Mouse (Mus musculus) heart, embryonic 11.5 days (tissue): ENCODE measurements around the gene Krtap9-3. TPM values are rescaled to one million over a fixed set of nuclear protein-coding genes. Genes with fewer than 3 reads are reported as not detected.
A peak's percentile ranks its signal among the peaks of the same experiment; 100 is the strongest.

ENCODE experiments used
- ATAC-seq: fragments of 200-750 bp; cut with Nextera tagmentation; replicated peaks from 2 replicates; pipeline ENCODE4 v1.8.0; 2017; ENCODE audit warnings: moderate library complexity; ENCODE audit not compliant: insufficient number of reproducible peaks, low FRiP score, low TSS enrichment
- H3K27ac ChIP-seq: fragments of 300-500 bp; sonication (generic); 2 replicates; pipeline ENCODE4 v1.5.1; 2014; ENCODE audit warnings: mild to moderate bottlenecking, low read depth, low read length
- H3K27me3 ChIP-seq: fragments of 300-500 bp; sonication (generic); 2 replicates; pipeline ENCODE4 v1.6.1; 2014; ENCODE audit warnings: mild to moderate bottlenecking, low read length, mixed read lengths; ENCODE audit not compliant: control insufficient read depth, insufficient read depth
- H3K36me3 ChIP-seq: fragments of 300-500 bp; sonication (generic); 2 replicates; pipeline ENCODE4 v1.6.1; 2014; ENCODE audit warnings: mild to moderate bottlenecking, low read length, moderate library complexity, mixed read lengths; ENCODE audit not compliant: control insufficient read depth, insufficient read depth
- H3K4me1 ChIP-seq: fragments of 300-500 bp; sonication (generic); 2 replicates; pipeline ENCODE4 v1.6.1; 2014; ENCODE audit warnings: low read length; ENCODE audit not compliant: control insufficient read depth, insufficient read depth
- H3K4me2 ChIP-seq: fragments of 300-500 bp; sonication (generic); 2 replicates; pipeline ENCODE4 v1.6.1; 2014; ENCODE audit warnings: mild to moderate bottlenecking, moderate library complexity
- H3K4me3 ChIP-seq: fragments of 300-500 bp; sonication (generic); 2 replicates; pipeline ENCODE4 v1.5.1; 2014; ENCODE audit warnings: low read depth, low read length
- H3K9ac ChIP-seq: fragments of 300-500 bp; sonication (generic); 2 replicates; pipeline ENCODE4 v1.6.1; 2014; ENCODE audit warnings: mild to moderate bottlenecking, low read depth, low read length, moderate library complexity
- H3K9me3 ChIP-seq: fragments of 300-500 bp; sonication (generic); replicated peaks from 2 replicates; pipeline ENCODE4 v1.6.1; 2016; ENCODE audit warnings: low read length; ENCODE audit not compliant: control insufficient read depth
- WGBS: fragments of 180-500 bp; shearing (Covaris S2); extraction: QIAGEN DNeasy Blood & Tissue Kit; methylation state at CpG from one replicate; pipeline ENCODE4 v1.1.7; 2014; ENCODE audit not compliant: insufficient replicate concordance; 5-methylcytosine and 5-hydroxymethylcytosine counted together
- polyA plus RNA-seq: library from polyadenylated mRNA; unstranded; fragments of >200 nt; fragmentation: Nextera tagmentation; extraction: Ambion mirVana; gene quantifications from 2 replicates; pipeline ENCODE4 v1.2.1, GENCODE M21; 2014

Krtap9-3 gene
- polyA plus RNA-seq, 1 experiment from 2014 or later: not detected

GRCm38 (mm10) chr11:99581564-99581963 lies 16.3 kb downstream of the Krtap9-3 start:
- Histone ChIP-seq H3K9ac (no peak overlapping the region), H3K27ac (no peak overlapping the region), H3K4me1 (no peaks in the 10 kb centered on the region), H3K4me2 (no peak overlapping the region), H3K27me3 (no peaks in the 10 kb centered on the region), H3K9me3 (no peaks in the 10 kb centered on the region), H3K4me3 (no peak overlapping the region), H3K36me3 (no peaks in the 10 kb centered on the region)
- no peak for ATAC-seq
- 74% methylated on average over 6 of the region's 6 CpGs for WGBS

GRCm38 (mm10) chr11:99581051-99581450 lies 16.9 kb downstream of the Krtap9-3 start:
- no peak for ATAC-seq
- Histone ChIP-seq H3K4me2 (no peak overlapping the region), H3K27ac (no peak overlapping the region), H3K9ac (no peak overlapping the region), H3K27me3 (no peaks in the 10 kb centered on the region), H3K36me3 (no peaks in the 10 kb centered on the region), H3K9me3 (no peaks in the 10 kb centered on the region), H3K4me3 (no peak overlapping the region), H3K4me1 (no peaks in the 10 kb centered on the region)
- 89% methylated on average over 5 of the region's 5 CpGs for WGBS

- no peaks in the 10 kb centered on the region for H3K9me3 ChIP-seq
- no peaks in the 10 kb centered on the region for H3K36me3 ChIP-seq
- no peak for ATAC-seq
- 79% methylated on average over 6 of the region's 6 CpGs for WGBS
- H3K4me2 ChIP-seq: no peak within 1 kb of the TSS
- no peaks in the 10 kb centered on the region for H3K4me1 ChIP-seq
- no peak within 1 kb of the TSS for H3K4me3 ChIP-seq
- no peak within 1 kb of the TSS for H3K27ac ChIP-seq
- no peak within 1 kb of the TSS for H3K9ac ChIP-seq
- H3K27me3 ChIP-seq: no peaks in the 10 kb centered on the region
Measured at GRCm38 (mm10) chr11:99580636-99581035, 17.3 kb downstream of the Krtap9-3 start, which contains the start of gene Krtap1-5. Gene Krtap1-5, minus strand, starts transcription at chr11:99581016.

- no peak for ATAC-seq
- WGBS: 1% methylated on average over 7 of the region's 7 CpGs
- Histone ChIP-seq H3K4me3 (no peak overlapping the region), H3K4me2 (peak overlapping the region; percentile 52), H3K9ac (no peak overlapping the region), H3K4me1 (no peaks in the 10 kb centered on the region), H3K9me3 (no peaks in the 10 kb centered on the region), H3K27ac (no peak overlapping the region), H3K36me3 (no peaks in the 10 kb centered on the region), H3K27me3 (no peaks in the 10 kb centered on the region)
Measured at GRCm38 (mm10) chr11:99574106-99574505, 23.8 kb downstream of the Krtap9-3 start.

GRCm38 (mm10) chr11:99573164-99573563 lies 24.7 kb downstream of the Krtap9-3 start:
- Histone ChIP-seq H3K9ac (no peak overlapping the region), H3K9me3 (no peaks in the 10 kb centered on the region), H3K4me2 (no peak overlapping the region), H3K27me3 (no peaks in the 10 kb centered on the region), H3K36me3 (no peaks in the 10 kb centered on the region), H3K4me3 (no peak overlapping the region), H3K4me1 (no peaks in the 10 kb centered on the region), H3K27ac (no peak overlapping the region)
- WGBS: 66% methylated on average over 4 of the region's 4 CpGs
- no peak for ATAC-seq

GRCm38 (mm10) chr11:99566530-99566929 lies 31.4 kb downstream of the Krtap9-3 start, which contains the start of gene Krtap3-1:
Gene Krtap3-1, minus strand, starts transcription at chr11:99566630.
- 77% methylated on average over 7 of the region's 7 CpGs for WGBS
- no peak within 1 kb of the TSS for H3K27ac ChIP-seq
- no peak within 1 kb of the TSS for H3K4me2 ChIP-seq
- H3K9ac ChIP-seq: no peak within 1 kb of the TSS
- no peak for ATAC-seq
- no peaks in the 10 kb centered on the region for H3K27me3 ChIP-seq
- no peak within 1 kb of the TSS for H3K4me3 ChIP-seq
- no peaks in the 10 kb centered on the region for H3K36me3 ChIP-seq
- no peaks in the 10 kb centered on the region for H3K4me1 ChIP-seq
- no peaks in the 10 kb centered on the region for H3K9me3 ChIP-seq

GRCm38 (mm10) chr11:99562580-99562979 lies 35.3 kb downstream of the Krtap9-3 start:
- Histone ChIP-seq H3K27ac (no peak overlapping the region), H3K9ac (no peak overlapping the region), H3K4me2 (no peak overlapping the region), H3K36me3 (no peaks in the 10 kb centered on the region), H3K4me1 (no peaks in the 10 kb centered on the region), H3K4me3 (no peak overlapping the region), H3K27me3 (no peaks in the 10 kb centered on the region), H3K9me3 (no peaks in the 10 kb centered on the region)
- 79% methylated on average over 6 of the region's 6 CpGs for whole genome bisulfite sequencing
- no peak for ATAC-seq

- WGBS: 81% methylated on average over 9 of the region's 9 CpGs
- no peaks in the 10 kb centered on the region for H3K4me1 ChIP-seq
- no peak within 1 kb of the TSS for H3K4me3 ChIP-seq
- H3K4me2 ChIP-seq: no peak within 1 kb of the TSS
- no peak within 1 kb of the TSS for H3K9ac ChIP-seq
- H3K27ac ChIP-seq: no peak within 1 kb of the TSS
- H3K9me3 ChIP-seq: no peaks in the 10 kb centered on the region
- H3K36me3 ChIP-seq: no peaks in the 10 kb centered on the region
- no peak for ATAC-seq
- no peaks in the 10 kb centered on the region for H3K27me3 ChIP-seq
Measured at GRCm38 (mm10) chr11:99559366-99559765, 38.5 kb downstream of the Krtap9-3 start, which contains the start of gene Gm11939. Gene Gm11939, minus strand, starts transcription at chr11:99559466.

GRCm38 (mm10) chr11:99557976-99558745 lies 39.7 kb downstream of the Krtap9-3 start:
- no peak overlapping the region for H3K27ac ChIP-seq

More at GRCm38 (mm10) chr11:99557976-99558745, 39.7 kb downstream of the Krtap9-3 start:
- Histone ChIP-seq H3K9me3 (no peaks in the 10 kb centered on the region), H3K4me1 (no peaks in the 10 kb centered on the region), H3K4me3 (no peak overlapping the region), H3K27me3 (no peaks in the 10 kb centered on the region), H3K9ac (no peak overlapping the region), H3K4me2 (no peak overlapping the region), H3K36me3 (no peaks in the 10 kb centered on the region)
- WGBS: 62% methylated on average over 3 of the region's 3 CpGs
- no peak for ATAC-seq
